Mouse (Mus musculus): ENCODE measurements around the gene Saa1.

Saa1 gene

GRCm38 (mm10) chr7:46718591-46719270 is 24.0 kb downstream of the Saa1 start:
- DNase-seq (ENCODE audit: low read depth, low spot score): no peak

DNA sequence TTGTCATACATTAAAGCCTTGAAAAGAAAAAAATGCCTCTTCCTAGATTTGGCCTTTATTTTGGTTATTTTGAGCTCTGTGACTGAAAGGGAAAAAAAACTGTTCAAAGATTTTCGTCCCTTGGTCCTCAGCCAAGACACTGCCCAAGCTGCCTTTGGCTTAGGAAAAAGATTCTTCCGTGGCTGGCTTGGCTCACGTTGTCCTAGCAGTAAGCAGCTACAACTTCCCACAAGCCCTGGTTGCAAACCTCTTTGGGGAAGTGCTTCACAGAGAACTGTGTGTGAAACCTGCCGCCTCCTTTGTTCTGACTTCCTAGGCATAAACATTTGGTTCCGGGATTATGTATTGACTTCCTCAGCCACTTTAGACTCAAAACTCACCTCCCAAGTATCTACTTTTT is 25.9 kb downstream of the Saa1 start:
- DNase-seq (ENCODE audit: low read depth, low spot score): no peak

DNA sequence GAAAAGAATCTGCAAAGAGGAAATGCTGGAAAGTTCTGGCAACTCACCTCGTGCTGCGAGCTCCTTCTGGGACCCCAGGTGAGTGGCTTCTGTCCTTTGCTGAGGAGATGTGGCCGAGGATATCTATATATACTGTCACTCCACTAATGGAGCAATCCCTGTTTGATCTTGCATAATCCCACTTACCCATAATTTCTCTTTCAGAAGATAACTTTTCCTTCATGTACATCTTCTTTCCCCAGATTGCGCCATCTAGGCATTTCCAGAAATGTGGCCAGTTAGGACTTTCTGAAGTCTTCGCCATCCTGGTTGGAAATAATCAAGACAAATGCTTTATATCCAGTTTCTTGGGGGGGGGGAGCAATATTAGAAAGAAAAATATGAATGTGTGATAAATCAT is 27.2 kb downstream of the Saa1 start, which contains the start of gene Saa3:
Gene Saa3, minus strand, starts transcription at position 101 of the 400 bp plus-strand sequence.
- no peak for DNase-seq (ENCODE audit: low read depth, low spot score)

GRCm38 (mm10) chr7:46714518-46714917 is 28.3 kb downstream of the Saa1 start:
- peak; percentile 58 for DNase-seq (ENCODE audit: low read depth, low spot score)

DNA sequence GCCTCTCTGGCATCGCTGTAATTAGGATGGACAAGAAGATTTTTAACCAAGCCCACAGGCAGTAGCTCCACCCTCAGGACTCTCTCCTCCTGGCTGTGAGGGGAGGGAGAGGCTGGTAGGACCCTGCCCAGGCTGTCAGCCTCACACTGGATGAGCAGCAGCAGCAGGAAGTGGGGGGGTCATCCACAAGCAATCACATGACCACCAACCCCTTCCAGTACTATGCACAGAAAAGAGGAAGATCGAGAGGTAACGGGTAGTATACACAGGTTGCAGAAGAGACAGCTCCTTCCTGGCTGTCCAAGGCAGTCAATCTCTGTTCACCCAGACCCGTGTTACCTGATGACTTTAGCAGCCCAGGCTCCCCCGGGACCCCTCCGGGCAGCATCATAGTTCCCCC is 30.5 kb downstream of the Saa1 start:
- no peak for DNase-seq (ENCODE audit: low read depth, low spot score)

DNA sequence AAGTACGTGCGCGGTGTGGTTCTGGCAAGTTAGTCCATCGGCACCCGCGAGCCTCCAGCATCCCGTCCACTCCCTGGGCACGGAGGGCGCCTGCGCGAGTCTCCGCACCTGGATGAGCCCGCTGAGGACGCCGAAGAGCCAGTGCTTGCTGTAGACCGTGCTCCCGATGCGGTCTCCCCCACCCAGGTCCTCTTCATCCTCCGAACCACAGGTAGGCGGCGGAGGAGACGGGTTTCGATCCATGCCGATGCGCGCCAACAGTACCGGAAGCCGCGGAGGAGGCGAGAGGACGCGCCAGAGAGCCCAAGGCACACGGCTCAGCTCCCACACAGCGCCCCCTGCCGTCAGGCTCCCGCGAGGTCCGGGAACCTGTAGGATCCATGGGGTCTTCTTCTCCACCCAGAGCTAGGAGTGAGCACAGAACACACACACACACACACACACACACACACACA is 32.4 kb downstream of the Saa1 start, which contains the start of gene Saal1:
Gene Saal1, minus strand, starts transcription at position 291 of the 455 bp plus-strand sequence.
- DNase-seq (ENCODE audit: low read depth, low spot score): peak; percentile 78

GRCm38 (mm10) chr7:46700521-46701025 is 42.2 kb downstream of the Saa1 start:
- DNase-seq (ENCODE audit: low read depth, low spot score): no peak

- no peak for DNase-seq (ENCODE audit: low read depth, low spot score)
These were observed 46.0 kb downstream of the Saa1 start for GRCm38 (mm10) chr7:46696754-46697153.

All from c-Kit-negative CD71-positive TER-119-positive erythroid progenitor cells, embryonic 14.5 days (primary cell).